Mouse (Mus musculus): ENCODE measurements around the gene Pdcd2l. TPM values are rescaled to one million over a fixed set of nuclear protein-coding genes. Genes with fewer than 3 reads are reported as not detected.

Pdcd2l gene
- total and polyA plus RNA-seq, 2 experiments from 2014 or later, result 35.0 to 64.4 TPM

- Histone ChIP-seq H3K4me1 (ENCODE audit: insufficient read depth, low read length) (no peaks in the 10 kb centered on the region), H3K27me3 (ENCODE audit: insufficient read depth, low read length) (no peaks in the 10 kb centered on the region), H3K36me3 (ENCODE audit: insufficient read depth, low read length) (peaks cover 69% of the 10 kb centered on the region), H3K27ac (ENCODE audit: low read depth, low read length) (no peak overlapping the region), H3K4me2 (ENCODE audit: low read depth, low read length, poor library complexity, severe bottlenecking) (no peak overlapping the region), H3K9ac (replicated peaks; ENCODE audit: low read length, poor library complexity, severe bottlenecking) (no peak overlapping the region), H3K9me3 (ENCODE audit: low read length) (no peaks in the 10 kb centered on the region), H3K4me3 (ENCODE audit: low read depth, low read length) (no peak overlapping the region)
- ATAC-seq (ENCODE audit: low FRiP score) (no peak), DNase-seq (ENCODE audit: low spot score) (no peak)
- TF ChIP-seq CTCF (IDR thresholded peaks at IDR 0.05), result no peak
- 96% methylated on average over 3 of the region's 3 CpGs for WGBS
Observed at GRCm38 (mm10) chr7:34157994-34158393, 38.5 kb downstream of the Pdcd2l start.

- no peak for TF ChIP-seq CTCF (IDR thresholded peaks at IDR 0.05)
- no peak for DNase-seq (ENCODE audit: low spot score)
- H3K9me3 ChIP-seq (ENCODE audit: low read length), result no peaks in the 10 kb centered on the region
- ATAC-seq (ENCODE audit: low FRiP score), result no peak
- WGBS, result 97% methylated on average over 4 of the region's 4 CpGs
- no peaks in the 10 kb centered on the region for H3K4me1 ChIP-seq (ENCODE audit: insufficient read depth, low read length)
- H3K27ac ChIP-seq (ENCODE audit: low read depth, low read length), result no peak overlapping the region
- H3K4me3 ChIP-seq (ENCODE audit: low read depth, low read length), result no peak overlapping the region
- no peak overlapping the region for H3K9ac ChIP-seq (replicated peaks; ENCODE audit: low read length, poor library complexity, severe bottlenecking)
- no peak overlapping the region for H3K4me2 ChIP-seq (ENCODE audit: low read depth, low read length, poor library complexity, severe bottlenecking)
- no peaks in the 10 kb centered on the region for H3K27me3 ChIP-seq (ENCODE audit: insufficient read depth, low read length)
- H3K36me3 ChIP-seq (ENCODE audit: insufficient read depth, low read length), result peaks cover 83% of the 10 kb centered on the region
Observed at GRCm38 (mm10) chr7:34147193-34147592, 49.3 kb downstream of the Pdcd2l start.

- Histone ChIP-seq H3K36me3 (ENCODE audit: insufficient read depth, low read length) (peaks cover 57% of the 10 kb centered on the region), H3K27ac (ENCODE audit: low read depth, low read length) (no peak overlapping the region), H3K4me3 (ENCODE audit: low read depth, low read length) (no peak overlapping the region), H3K9ac (replicated peaks; ENCODE audit: low read length, poor library complexity, severe bottlenecking) (no peak overlapping the region), H3K4me1 (ENCODE audit: insufficient read depth, low read length) (no peaks in the 10 kb centered on the region), H3K4me2 (ENCODE audit: low read depth, low read length, poor library complexity, severe bottlenecking) (no peak overlapping the region), H3K27me3 (ENCODE audit: insufficient read depth, low read length) (no peaks in the 10 kb centered on the region), H3K9me3 (ENCODE audit: low read length) (no peaks in the 10 kb centered on the region)
- no peak for TF ChIP-seq CTCF (IDR thresholded peaks at IDR 0.05)
- WGBS, result 97% methylated on average over 13 of the region's 13 CpGs
- DNase-seq (ENCODE audit: low spot score), result no peak
- no peak for ATAC-seq (ENCODE audit: low FRiP score)
Observed at GRCm38 (mm10) chr7:34141123-34141522, 55.3 kb downstream of the Pdcd2l start.

- ATAC-seq (ENCODE audit: low FRiP score), result no peak
Observed at GRCm38 (mm10) chr7:34139493-34139892, 57.0 kb downstream of the Pdcd2l start.

More at GRCm38 (mm10) chr7:34139493-34139892, 57.0 kb downstream of the Pdcd2l start:
- no peaks in the 10 kb centered on the region for H3K27me3 ChIP-seq (ENCODE audit: insufficient read depth, low read length)
- no peak overlapping the region for H3K4me3 ChIP-seq (ENCODE audit: low read depth, low read length)
- H3K4me1 ChIP-seq (ENCODE audit: insufficient read depth, low read length), result no peaks in the 10 kb centered on the region
- H3K9me3 ChIP-seq (ENCODE audit: low read length), result no peaks in the 10 kb centered on the region
- H3K27ac ChIP-seq (ENCODE audit: low read depth, low read length), result no peak overlapping the region
- no peak for TF ChIP-seq CTCF (IDR thresholded peaks at IDR 0.05)
- WGBS, result 89% methylated on average over 6 of the region's 6 CpGs
- peaks cover 44% of the 10 kb centered on the region for H3K36me3 ChIP-seq (ENCODE audit: insufficient read depth, low read length)
- no peak overlapping the region for H3K9ac ChIP-seq (replicated peaks; ENCODE audit: low read length, poor library complexity, severe bottlenecking)
- no peak for DNase-seq (ENCODE audit: low spot score)
- no peak overlapping the region for H3K4me2 ChIP-seq (ENCODE audit: low read depth, low read length, poor library complexity, severe bottlenecking)

Other genes with a start within 250 kb of the Pdcd2l start
- not detected in 2 replicates for gene Scgb2b27, start 182.7 kb downstream of the Pdcd2l start, total RNA-seq (2014; rRNA removed)
- gene Scgb2b27, start 182.7 kb downstream of the Pdcd2l start, polyA plus RNA-seq (2015; fragmentation: Nextera tagmentation; extraction: Ambion mirVana), result not detected in 2 replicates
- gene Scgb1b27, start 175.2 kb downstream of the Pdcd2l start, total RNA-seq (2014; rRNA removed), result not detected in 2 replicates
- gene Scgb1b27, start 175.2 kb downstream of the Pdcd2l start, polyA plus RNA-seq (2015; fragmentation: Nextera tagmentation; extraction: Ambion mirVana), result not detected in 2 replicates
- gene Scgb1b30, start 101.2 kb downstream of the Pdcd2l start, total RNA-seq (2014; rRNA removed), result not detected in 2 replicates
- gene Scgb1b30, start 101.2 kb downstream of the Pdcd2l start, polyA plus RNA-seq (2015; fragmentation: Nextera tagmentation; extraction: Ambion mirVana), result not detected in 2 replicates
- 31.0 and 37.2 TPM in 2 replicates for gene Wtip, start 63.4 kb downstream of the Pdcd2l start, total RNA-seq (2014; rRNA removed)
- 2.1 and 2.5 TPM in 2 replicates for gene Wtip, start 63.4 kb downstream of the Pdcd2l start, polyA plus RNA-seq (2015; fragmentation: Nextera tagmentation; extraction: Ambion mirVana)
- 142 and 145 TPM in 2 replicates for gene Uba2, start 27.1 kb downstream of the Pdcd2l start, total RNA-seq (2014; rRNA removed)
- gene Uba2, start 27.1 kb downstream of the Pdcd2l start, polyA plus RNA-seq (2015; fragmentation: Nextera tagmentation; extraction: Ambion mirVana), result 119 and 120 TPM in 2 replicates
- 300 and 325 TPM in 2 replicates for gene Gpi1, start 33.7 kb upstream of the Pdcd2l start, total RNA-seq (2014; rRNA removed)
- 357 and 374 TPM in 2 replicates for gene Gpi1, start 33.7 kb upstream of the Pdcd2l start, polyA plus RNA-seq (2015; fragmentation: Nextera tagmentation; extraction: Ambion mirVana)
- gene Gm6096, start 54.4 kb upstream of the Pdcd2l start, total RNA-seq (2014; rRNA removed), result not detected in 2 replicates
- not detected in 2 replicates for gene Gm6096, start 54.4 kb upstream of the Pdcd2l start, polyA plus RNA-seq (2015; fragmentation: Nextera tagmentation; extraction: Ambion mirVana)
- gene 4931406P16Rik, start 116.9 kb upstream of the Pdcd2l start, total RNA-seq (2014; rRNA removed), result 76.2 and 78.3 TPM in 2 replicates
- 26.4 and 33.6 TPM in 2 replicates for gene 4931406P16Rik, start 116.9 kb upstream of the Pdcd2l start, polyA plus RNA-seq (2015; fragmentation: Nextera tagmentation; extraction: Ambion mirVana)
- gene Lsm14a, start 196.7 kb upstream of the Pdcd2l start, total RNA-seq (2014; rRNA removed), result 41.8 and 50.4 TPM in 2 replicates
- 35.6 and 39.0 TPM in 2 replicates for gene Lsm14a, start 196.7 kb upstream of the Pdcd2l start, polyA plus RNA-seq (2015; fragmentation: Nextera tagmentation; extraction: Ambion mirVana)

Measured in midbrain, postnatal 0 days (tissue).